Mouse (Mus musculus): ENCODE results near the gene Cabp4.

The Cabp4 gene

DNA sequence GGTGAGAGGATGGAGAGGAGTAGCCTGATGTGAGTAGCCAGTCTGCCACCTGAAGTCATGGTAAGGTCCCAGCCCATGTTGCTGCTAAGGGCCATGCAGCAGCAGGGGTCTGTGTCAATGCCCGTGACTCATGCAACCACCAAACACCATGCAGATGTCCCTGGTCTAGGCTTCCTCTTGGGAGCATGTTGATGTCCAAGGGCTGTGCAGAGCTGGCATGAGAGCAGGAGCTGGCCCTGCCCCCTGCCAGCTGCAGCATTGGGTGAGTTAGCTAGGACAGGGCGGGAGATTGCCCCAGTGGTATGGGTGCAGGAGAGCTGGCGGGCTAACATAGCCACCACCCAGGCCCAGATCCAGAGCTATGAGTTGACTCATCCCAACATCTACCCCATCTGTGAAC is 53.4 kb downstream of the Cabp4 start:
- no peak for ATAC-seq (ENCODE audit: insufficient number of reproducible peaks, low FRiP score, low TSS enrichment)

DNA sequence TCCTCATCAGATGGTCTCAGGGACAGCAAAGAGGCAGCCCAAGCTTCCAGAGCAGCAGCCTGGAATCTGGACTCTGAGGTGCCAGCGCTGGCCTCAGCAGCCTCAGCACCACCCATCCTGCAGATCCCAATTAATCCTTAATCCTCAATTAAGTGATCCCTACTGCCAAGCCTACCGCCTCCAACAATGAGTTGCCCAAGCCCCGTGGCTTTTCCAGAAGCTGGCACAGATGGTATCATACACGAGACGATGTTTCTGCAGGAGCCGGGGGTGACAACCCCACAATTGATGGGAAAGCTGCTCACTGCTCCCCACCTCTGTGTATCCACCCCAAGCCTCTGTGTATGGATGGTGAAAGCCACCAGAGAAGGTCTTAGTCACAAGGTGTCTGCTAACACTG is 54.7 kb downstream of the Cabp4 start:
- no peak for ATAC-seq (ENCODE audit: insufficient number of reproducible peaks, low FRiP score, low TSS enrichment)

- ATAC-seq (ENCODE audit: insufficient number of reproducible peaks, low FRiP score, low TSS enrichment) = no peak
Measured at GRCm38 (mm10) chr19:4088146-4088545, 55.7 kb downstream of the Cabp4 start.

GRCm38 (mm10) chr19:4087090-4087489 is 56.7 kb downstream of the Cabp4 start:
- ATAC-seq (ENCODE audit: insufficient number of reproducible peaks, low FRiP score, low TSS enrichment) = no peak

DNA sequence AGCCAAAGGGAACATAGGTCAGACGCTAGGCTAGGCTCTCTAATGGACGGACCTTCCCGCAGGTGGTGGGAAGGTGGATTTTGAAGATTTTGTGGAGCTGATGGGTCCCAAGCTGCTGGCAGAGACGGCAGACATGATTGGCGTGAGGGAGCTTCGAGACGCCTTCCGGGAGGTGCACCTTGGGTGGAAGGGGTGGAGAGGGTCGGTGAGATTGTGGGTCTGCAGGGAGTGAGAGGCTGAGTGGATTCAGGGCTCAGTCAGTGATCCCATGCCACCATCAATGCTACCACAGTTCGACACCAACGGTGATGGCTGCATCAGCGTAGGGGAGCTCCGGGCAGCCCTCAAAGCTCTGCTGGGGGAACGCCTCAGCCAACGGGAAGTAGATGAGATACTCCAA is 57.7 kb downstream of the Cabp4 start:
- no peak for ATAC-seq (ENCODE audit: insufficient number of reproducible peaks, low FRiP score, low TSS enrichment)
